Mouse (Mus musculus): ENCODE results near the gene AA986860.

DNA sequence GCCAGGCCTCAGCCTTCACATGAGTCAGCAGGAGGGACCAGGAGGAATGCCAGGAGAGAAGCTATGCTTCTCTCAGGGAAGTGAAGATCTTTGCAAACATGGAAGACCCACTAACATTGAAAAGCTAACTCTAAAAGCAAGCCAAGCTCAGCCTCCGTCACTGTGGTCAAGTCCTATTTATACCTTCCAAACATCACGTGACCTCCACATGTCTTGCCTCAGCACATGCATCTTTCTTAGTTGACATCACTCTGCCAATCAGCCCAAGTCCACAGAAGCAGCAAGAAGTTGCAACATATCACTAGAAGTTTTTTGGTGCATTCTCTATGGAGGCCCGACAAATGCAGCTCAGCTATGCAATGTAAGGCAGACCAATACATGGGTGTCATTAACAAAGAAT, 48.1 kb downstream of the AA986860 start:
- no peak for TF ChIP-seq POLR2A (IDR thresholded peaks at IDR 0.05; ENCODE audit: borderline replicate concordance, extremely low read depth, low read depth, low read length)
- TF ChIP-seq CTCF (IDR thresholded peaks at IDR 0.05; ENCODE audit: insufficient read depth, low read length) = no peak
